Mouse (Mus musculus) MEL (cell line): Measurements from ENCODE around the gene Rtl1.

Experiments used
- CHD2 ChIP-seq: IDR thresholded peaks from 2 replicates; pipeline ENCODE4 v1.6.1; 2011; ENCODE audit warnings: low read length, improper control_type of control experiment
- CTCF ChIP-seq, 3 experiments: IDR thresholded peaks in 2 of 3; conservative IDR thresholded peaks in 1 of 3; 2 replicates each; pipeline ENCODE4 v1.5.1; 2011 to 2012; ENCODE audit warnings: low read length in 3 of 3, low read depth in 2 of 3, mild to moderate bottlenecking in 2 of 3, improper control_type of control experiment in 1 of 3, inconsistent platforms in 1 of 3, mixed read lengths in 1 of 3, moderate library complexity in 1 of 3; ENCODE audit not compliant: control insufficient read depth in 1 of 3, insufficient read depth in 1 of 3, poor library complexity in 1 of 3, severe bottlenecking in 1 of 3
- ELF1 ChIP-seq: IDR thresholded peaks from 2 replicates; pipeline ENCODE4 v1.6.1; 2014; ENCODE audit warnings: low read depth, mild to moderate bottlenecking, inconsistent platforms, low read length, improper control_type of control experiment, moderate library complexity
- EP300 ChIP-seq, 2 experiments: IDR thresholded peaks; 2 replicates each; pipeline ENCODE4 v1.6.1; 2011; ENCODE audit warnings: improper control_type of control experiment in 2 of 2, low read length in 2 of 2, low read depth in 1 of 2, mild to moderate bottlenecking in 1 of 2
- MAFK ChIP-seq: IDR thresholded peaks from 2 replicates; pipeline ENCODE4 v1.6.1; 2011; ENCODE audit warnings: low read depth, mild to moderate bottlenecking, low read length, improper control_type of control experiment, borderline replicate concordance
- MXI1 ChIP-seq: IDR thresholded peaks from 2 replicates; pipeline ENCODE4 v1.6.1; 2011; ENCODE audit warnings: mild to moderate bottlenecking, low read depth, low read length, improper control_type of control experiment
- POLR2A ChIP-seq, 2 experiments: IDR thresholded peaks; 2 replicates each; pipeline ENCODE4 v1.6.1; 2011 to 2012; ENCODE audit warnings: low read length in 2 of 2, mild to moderate bottlenecking in 2 of 2, control low read depth in 1 of 2, improper control_type of control experiment in 1 of 2, low read depth in 1 of 2, moderate library complexity in 1 of 2; ENCODE audit not compliant: control insufficient read depth in 1 of 2, insufficient read depth in 1 of 2, poor library complexity in 1 of 2
- POLR2AphosphoS5 ChIP-seq: IDR thresholded peaks from 2 replicates; pipeline ENCODE4 v1.6.1; 2012; ENCODE audit warnings: low read depth, borderline replicate concordance, mild to moderate bottlenecking, inconsistent platforms, low read length, moderate library complexity, mixed read lengths
- RAD21 ChIP-seq: IDR thresholded peaks from 2 replicates; pipeline ENCODE4 v1.6.1; 2011; ENCODE audit warnings: mild to moderate bottlenecking, low read depth, low read length, improper control_type of control experiment
- TCF12 ChIP-seq: IDR thresholded peaks from 2 replicates; pipeline ENCODE4 v1.6.1; 2014; ENCODE audit warnings: low read depth, mild to moderate bottlenecking, inconsistent platforms, low read length, improper control_type of control experiment, moderate library complexity
- UBTF ChIP-seq: IDR thresholded peaks from 2 replicates; pipeline ENCODE4 v1.6.1; 2012; ENCODE audit warnings: low read depth, mild to moderate bottlenecking, inconsistent platforms, low read length, improper control_type of control experiment, moderate library complexity, borderline replicate concordance; ENCODE audit not compliant: insufficient read depth
- USF1 ChIP-seq: IDR thresholded peaks from 2 replicates; pipeline ENCODE4 v1.6.1; 2014; ENCODE audit warnings: low read depth, mild to moderate bottlenecking, inconsistent platforms, low read length, improper control_type of control experiment, moderate library complexity

DNA sequence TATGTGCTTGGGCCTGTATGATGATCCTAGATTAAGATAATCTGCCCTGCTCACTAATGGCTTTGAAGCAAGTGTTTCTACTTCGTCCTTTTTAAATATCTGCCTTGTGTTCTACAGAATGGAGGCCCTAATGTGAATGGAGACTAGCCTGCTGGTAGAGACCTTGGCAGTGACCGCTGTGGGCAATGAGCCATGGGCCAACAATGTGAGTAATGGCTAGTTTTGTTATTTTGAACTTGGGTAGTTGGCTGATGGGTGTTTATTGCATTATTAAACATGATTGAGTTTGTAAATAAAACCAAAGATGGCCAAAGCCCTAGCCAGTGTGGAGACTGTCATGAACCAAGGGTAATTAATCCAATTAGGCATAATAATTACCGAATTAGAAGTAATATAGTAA, 20.1 kb upstream of the Rtl1 start:
- TF ChIP-seq CTCF (IDR thresholded peaks at IDR 0.05 in 2 of 3, conservative IDR thresholded peaks at IDR 0.05 in 1 of 3; ENCODE audit: control insufficient read depth in 1 of 3, insufficient read depth in 1 of 3, low read depth in 2 of 3, low read length in 3 of 3, poor library complexity in 1 of 3, severe bottlenecking in 1 of 3) (no peak), POLR2A (IDR thresholded peaks at IDR 0.05; ENCODE audit: control insufficient read depth in 1 of 2, insufficient read depth in 1 of 2, low read depth in 1 of 2, low read length in 2 of 2, poor library complexity in 1 of 2) (no peak), UBTF (no peak), EP300 (IDR thresholded peaks at IDR 0.05; ENCODE audit: low read depth in 1 of 2, low read length in 2 of 2) (no peak), USF1 (no peak), MXI1 (no peak), ELF1 (no peak), CHD2 (no peak), RAD21 (no peak), TCF12 (no peak), MAFK (no peak), POLR2AphosphoS5 (no peak)
